Mouse (Mus musculus): ENCODE measurements around the gene AC131692.1. TPM values are rescaled to one million over a fixed set of nuclear protein-coding genes. Genes with fewer than 3 reads are reported as not detected.

AC131692.1 gene
- polyA plus RNA-seq, 1 experiment = 5.9 TPM

GRCm38 (mm10) chr19:6067011-6067723 is 27.1 kb upstream of the AC131692.1 start:
- H3K9ac ChIP-seq (ENCODE audit: low read depth, poor library complexity, severe bottlenecking) = peak overlapping the region; percentile 74
- peak overlapping the region; percentile 30; the same call in 1 of the 2 replicates for H3K27ac ChIP-seq (ENCODE audit: insufficient read depth, low read length)
- H3K27me3 ChIP-seq (ENCODE audit: control insufficient read depth, insufficient read depth, low read length, poor library complexity, severe bottlenecking) = no peaks in the 10 kb centered on the region
- no peaks in the 10 kb centered on the region for H3K36me3 ChIP-seq (ENCODE audit: control insufficient read depth, insufficient read depth, low read length, poor library complexity, severe bottlenecking)
- H3K9me3 ChIP-seq (replicated peaks; ENCODE audit: control insufficient read depth, insufficient read depth, low read length, poor library complexity, severe bottlenecking) = no peaks in the 10 kb centered on the region
- peaks cover 2% of the 10 kb centered on the region for H3K4me1 ChIP-seq (ENCODE audit: control insufficient read depth, insufficient read depth, low read length)
- TF ChIP-seq POLR2A (IDR thresholded peaks at IDR 0.05; ENCODE audit: insufficient read depth, low read length) (no peak), EP300 (IDR thresholded peaks at IDR 0.05; ENCODE audit: insufficient read depth, low read depth, low read length) (peak; percentile 41; the same call in 1 of the 2 replicates), CTCF (IDR thresholded peaks at IDR 0.05; ENCODE audit: low read depth, low read length) (peak; percentile 97)
- H3K4me3 ChIP-seq (ENCODE audit: low read depth, low read length) = peak overlapping the region; percentile 82

GRCm38 (mm10) chr19:6067724-6068415 is 26.3 kb upstream of the AC131692.1 start, which contains the start of gene Tm7sf2:
TSS of gene Tm7sf2 (minus strand) at chr19:6068373.
- peak within 1 kb of the TSS; percentile 30; the same call in 1 of the 2 replicates for H3K27ac ChIP-seq (ENCODE audit: insufficient read depth, low read length)
- H3K4me3 ChIP-seq (ENCODE audit: low read depth, low read length) = peak within 1 kb of the TSS; percentile 82
- peak within 1 kb of the TSS; percentile 74 for H3K9ac ChIP-seq (ENCODE audit: low read depth, poor library complexity, severe bottlenecking)
- H3K9me3 ChIP-seq (replicated peaks; ENCODE audit: control insufficient read depth, insufficient read depth, low read length, poor library complexity, severe bottlenecking) = no peaks in the 10 kb centered on the region
- peaks cover 2% of the 10 kb centered on the region for H3K4me1 ChIP-seq (ENCODE audit: control insufficient read depth, insufficient read depth, low read length)
- no peaks in the 10 kb centered on the region for H3K27me3 ChIP-seq (ENCODE audit: control insufficient read depth, insufficient read depth, low read length, poor library complexity, severe bottlenecking)
- TF ChIP-seq EP300 (IDR thresholded peaks at IDR 0.05; ENCODE audit: insufficient read depth, low read depth, low read length) (no peak), POLR2A (IDR thresholded peaks at IDR 0.05; ENCODE audit: insufficient read depth, low read length) (peak; percentile 54)
- no peaks in the 10 kb centered on the region for H3K36me3 ChIP-seq (ENCODE audit: control insufficient read depth, insufficient read depth, low read length, poor library complexity, severe bottlenecking)

GRCm38 (mm10) chr19:6068951-6069350 is 25.3 kb upstream of the AC131692.1 start:
- Histone ChIP-seq H3K27ac (ENCODE audit: insufficient read depth, low read length) (no peak overlapping the region), H3K9me3 (replicated peaks; ENCODE audit: control insufficient read depth, insufficient read depth, low read length, poor library complexity, severe bottlenecking) (no peaks in the 10 kb centered on the region), H3K36me3 (ENCODE audit: control insufficient read depth, insufficient read depth, low read length, poor library complexity, severe bottlenecking) (no peaks in the 10 kb centered on the region), H3K4me3 (ENCODE audit: low read depth, low read length) (no peak overlapping the region), H3K27me3 (ENCODE audit: control insufficient read depth, insufficient read depth, low read length, poor library complexity, severe bottlenecking) (no peaks in the 10 kb centered on the region), H3K9ac (ENCODE audit: low read depth, poor library complexity, severe bottlenecking) (no peak overlapping the region), H3K4me1 (ENCODE audit: control insufficient read depth, insufficient read depth, low read length) (peaks cover 2% of the 10 kb centered on the region)
- TF ChIP-seq CTCF (IDR thresholded peaks at IDR 0.05; ENCODE audit: low read depth, low read length) (no peak), EP300 (IDR thresholded peaks at IDR 0.05; ENCODE audit: insufficient read depth, low read depth, low read length) (no peak), POLR2A (IDR thresholded peaks at IDR 0.05; ENCODE audit: insufficient read depth, low read length) (no peak)

DNA sequence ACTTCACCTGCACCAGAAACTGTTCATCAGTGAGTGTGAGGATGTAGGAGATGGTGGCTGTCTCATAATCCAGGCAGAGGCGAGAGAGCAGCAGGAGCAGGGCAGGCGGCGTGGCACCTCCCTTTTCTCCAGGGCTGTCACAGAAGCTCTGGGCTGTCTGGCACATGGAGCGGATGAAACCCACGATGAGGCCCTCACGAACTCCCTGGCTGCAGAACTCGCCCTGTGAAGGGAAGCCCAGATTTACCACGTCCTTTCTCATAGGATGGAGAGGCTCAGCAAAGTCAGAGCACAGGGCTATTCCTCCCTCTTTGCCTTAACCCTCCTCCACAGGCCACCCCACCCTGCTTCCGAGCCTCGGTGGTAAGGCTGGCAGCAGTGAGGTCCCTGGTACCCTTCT is 24.4 kb upstream of the AC131692.1 start:
- H3K27me3 ChIP-seq (ENCODE audit: control insufficient read depth, insufficient read depth, low read length, poor library complexity, severe bottlenecking) = no peaks in the 10 kb centered on the region
- no peak overlapping the region for H3K4me3 ChIP-seq (ENCODE audit: low read depth, low read length)
- no peaks in the 10 kb centered on the region for H3K9me3 ChIP-seq (replicated peaks; ENCODE audit: control insufficient read depth, insufficient read depth, low read length, poor library complexity, severe bottlenecking)
- H3K9ac ChIP-seq (ENCODE audit: low read depth, poor library complexity, severe bottlenecking) = no peak overlapping the region
- H3K36me3 ChIP-seq (ENCODE audit: control insufficient read depth, insufficient read depth, low read length, poor library complexity, severe bottlenecking) = no peaks in the 10 kb centered on the region
- peaks cover 2% of the 10 kb centered on the region for H3K4me1 ChIP-seq (ENCODE audit: control insufficient read depth, insufficient read depth, low read length)
- no peak overlapping the region for H3K27ac ChIP-seq (ENCODE audit: insufficient read depth, low read length)
- TF ChIP-seq CTCF (IDR thresholded peaks at IDR 0.05; ENCODE audit: low read depth, low read length) = no peak

DNA sequence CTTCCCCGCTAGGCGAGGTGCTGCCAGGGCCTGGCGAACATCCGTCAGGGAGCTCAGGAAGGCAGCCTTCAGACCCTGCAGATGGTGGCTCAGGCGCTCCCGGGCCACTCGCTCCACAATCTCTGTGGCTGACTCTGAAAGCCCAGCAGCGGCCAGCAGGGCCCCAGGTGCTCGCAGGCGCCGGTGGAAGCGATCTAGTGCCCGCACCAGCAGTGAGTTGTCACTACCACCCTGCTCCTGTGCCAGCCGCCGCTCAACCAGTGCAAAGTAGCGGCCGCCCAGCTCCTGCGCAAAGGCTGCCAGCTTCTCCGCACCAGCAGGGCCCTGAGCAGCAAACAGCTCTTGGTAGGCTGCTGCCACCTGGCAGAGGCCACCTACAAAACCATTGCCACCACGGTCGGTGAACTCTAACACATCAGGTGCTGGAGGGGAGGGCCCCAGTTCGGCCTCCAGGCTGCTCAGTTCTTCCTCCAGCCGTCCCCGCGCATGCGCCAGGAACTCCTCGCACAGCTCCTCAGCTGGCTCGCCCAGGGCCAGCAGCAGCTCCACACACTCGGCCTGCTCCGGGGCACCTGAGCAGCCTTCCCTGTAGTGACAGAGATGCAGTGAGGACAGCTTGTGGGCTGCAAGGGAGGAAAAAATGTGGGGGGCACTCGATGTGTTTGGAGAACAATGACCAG is 23.5 kb upstream of the AC131692.1 start:
- Histone ChIP-seq H3K27ac (ENCODE audit: insufficient read depth, low read length) (no peak overlapping the region), H3K27me3 (ENCODE audit: control insufficient read depth, insufficient read depth, low read length, poor library complexity, severe bottlenecking) (no peaks in the 10 kb centered on the region), H3K4me1 (ENCODE audit: control insufficient read depth, insufficient read depth, low read length) (peaks cover 2% of the 10 kb centered on the region), H3K9me3 (replicated peaks; ENCODE audit: control insufficient read depth, insufficient read depth, low read length, poor library complexity, severe bottlenecking) (no peaks in the 10 kb centered on the region), H3K4me3 (ENCODE audit: low read depth, low read length) (peak overlapping the region; percentile 63), H3K36me3 (ENCODE audit: control insufficient read depth, insufficient read depth, low read length, poor library complexity, severe bottlenecking) (no peaks in the 10 kb centered on the region), H3K9ac (ENCODE audit: low read depth, poor library complexity, severe bottlenecking) (peak overlapping the region; percentile 13)
- no peak for TF ChIP-seq EP300 (IDR thresholded peaks at IDR 0.05; ENCODE audit: insufficient read depth, low read depth, low read length)
- TF ChIP-seq CTCF (IDR thresholded peaks at IDR 0.05; ENCODE audit: low read depth, low read length) = no peak
- TF ChIP-seq POLR2A (IDR thresholded peaks at IDR 0.05; ENCODE audit: insufficient read depth, low read length) = peak; percentile 30

All from ES-Bruce4 (cell line).